8 mouse cellular contexts compared by ENCODE assay signal in genomic region chr5:122391786-122392180, GRCm38 (mm10). TPM values are rescaled to one million over a fixed set of nuclear protein-coding genes. Genes with fewer than 3 reads are reported as not detected.
DNase-seq lines count a peak whose midpoint lies in the region; ATAC-seq lines count a peak whose summit lies in the region.

Gene Arpc3 (plus strand): TSS chr5:122391878.

- H3K36me3 ChIP-seq in hindbrain, embryonic 15.5 days, result 0 out of 2 replicates have a peak, but pooled peaks cover under 1% of the 10 kb centered on the region

- peaks cover 16% of the 10 kb centered on the region for H3K4me1 ChIP-seq in hindbrain, embryonic 15.5 days (replicated peaks)

- H3K4me3 ChIP-seq in hindbrain, embryonic 15.5 days, result peak within 1 kb of the TSS; percentile 63

- peak within 1 kb of the TSS; percentile 69 for H3K9ac ChIP-seq in hindbrain, embryonic 15.5 days

- no peaks in the 10 kb centered on the region for H3K9me3 ChIP-seq in hindbrain, embryonic 15.5 days

- no peaks in the 10 kb centered on the region for H3K27me3 ChIP-seq in hindbrain, embryonic 15.5 days

- DNase-seq in T-cell, adult 2 months (ENCODE audit: low spot score), result peak; percentile 92
- peak; percentile 94 to 95 for DNase-seq in cerebellum, postnatal 36 days
- peak; percentile 90 to 93 for DNase-seq in frontal cortex, postnatal 36 days (ENCODE audit: low spot score in 2 of 2)
- DNase-seq in left cerebral cortex, adult 11 months (ENCODE audit: low spot score), result peak; percentile 82
- DNase-seq in lung, postnatal 4 days, result peak; percentile 93 to 95
- DNase-seq in retina, postnatal 7 days (ENCODE audit: low read depth, low spot score), result peak; percentile 84
- DNase-seq in urinary bladder, adult 2 months (ENCODE audit: low spot score), result peak; percentile 82

- ATAC-seq in hindbrain, embryonic 15.5 days (ENCODE audit: low FRiP score, low read depth), result peak; percentile 92

- WGBS in hindbrain, embryonic 15.5 days, result under 1% methylated on average over 39 of the region's 39 CpGs

- peak within 1 kb of the TSS; percentile 74 for H3K4me2 ChIP-seq in hindbrain, embryonic 15.5 days

- peak within 1 kb of the TSS; percentile 72 for H3K27ac ChIP-seq in hindbrain, embryonic 15.5 days (replicated peaks)

RNA-seq across cellular contexts. Expression of gene Arpc3, which starts in this region (rescaled TPM):
- polyA plus RNA-seq in hindbrain, embryonic 15.5 days (2015; fragmentation: Nextera tagmentation; extraction: Ambion mirVana), result 139 and 142 TPM in 2 replicates
- 295 and 362 TPM in 2 replicates for polyA plus RNA-seq in urinary bladder, adult 2 months (2012; rRNA removed)

Comparison
In these comparisons a context has a peak if more than half of its experiments do, and no peak if none do; other contexts are left out.
1. Peak in every context shown above with its lines: DNase-seq, ATAC-seq, H3K4me3 ChIP-seq and H3K27ac ChIP-seq.